Mouse (Mus musculus): Measurements from ENCODE around the gene Dhdds. TPM values are rescaled to one million over a fixed set of nuclear protein-coding genes. Genes with fewer than 3 reads are reported as not detected.

The Dhdds gene
- polyA plus RNA-seq, 1 experiment from 2014 or later = 23.1 TPM

DNA sequence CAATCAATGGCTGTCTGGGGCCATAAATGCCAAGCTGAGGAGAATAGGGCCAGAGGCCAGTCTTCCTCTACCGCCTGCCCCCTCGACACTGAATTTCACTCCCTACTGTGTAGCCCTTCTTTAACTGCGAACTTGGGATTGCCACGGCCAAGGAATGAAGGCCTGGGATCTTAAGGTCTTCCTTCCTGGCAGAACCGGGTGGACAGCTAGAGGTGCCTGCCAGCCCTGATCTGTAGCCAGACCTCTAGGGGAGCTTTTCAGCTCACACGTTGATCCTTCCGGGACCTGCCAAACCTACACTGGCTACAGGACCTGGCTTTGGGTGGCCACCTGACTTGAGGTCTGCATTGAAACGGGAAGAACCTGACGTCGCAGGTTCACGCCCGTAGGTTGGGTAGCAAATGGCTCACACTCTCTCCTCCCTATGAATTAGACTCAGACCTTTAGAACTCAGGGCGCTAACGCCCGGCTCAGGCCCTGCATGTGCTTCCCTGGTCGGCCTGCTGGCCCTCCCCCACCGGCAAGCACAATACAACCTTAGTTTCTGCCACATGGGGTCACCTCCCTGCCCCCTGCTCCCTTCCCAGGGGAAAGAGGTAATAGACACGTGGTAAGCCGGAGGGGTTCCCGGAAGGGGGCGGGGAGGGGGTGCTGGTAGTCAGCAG lies 16.6 kb upstream of the Dhdds start:
- Histone ChIP-seq H3K4me2 (replicated peaks; ENCODE audit: low read depth) (no peak overlapping the region), H3K4me3 (ENCODE audit: low read depth, low read length) (no peak overlapping the region), H3K27ac (replicated peaks) (no peak overlapping the region), H3K9me3 (ENCODE audit: control insufficient read depth, low read length) (no peaks in the 10 kb centered on the region), H3K9ac (ENCODE audit: low read length) (no peak overlapping the region), H3K27me3 (ENCODE audit: control insufficient read depth, insufficient read depth, low read length) (peaks cover 15% of the 10 kb centered on the region; the same call in 1 of the 2 replicates), H3K36me3 (ENCODE audit: control insufficient read depth, insufficient read depth, low read length) (no peaks in the 10 kb centered on the region), H3K4me1 (replicated peaks; ENCODE audit: control insufficient read depth, insufficient read depth) (no peaks in the 10 kb centered on the region)
- 10% methylated on average over 21 of the region's 21 CpGs for WGBS
- TF ChIP-seq CTCF (IDR thresholded peaks at IDR 0.05; ENCODE audit: low read depth) (no peak), EP300 (optimal IDR thresholded peaks at IDR 0.05) (no peak)
- DNase-seq (ENCODE audit: low spot score) (no peak), ATAC-seq (ENCODE audit: low FRiP score, low TSS enrichment) (no peak)

DNA sequence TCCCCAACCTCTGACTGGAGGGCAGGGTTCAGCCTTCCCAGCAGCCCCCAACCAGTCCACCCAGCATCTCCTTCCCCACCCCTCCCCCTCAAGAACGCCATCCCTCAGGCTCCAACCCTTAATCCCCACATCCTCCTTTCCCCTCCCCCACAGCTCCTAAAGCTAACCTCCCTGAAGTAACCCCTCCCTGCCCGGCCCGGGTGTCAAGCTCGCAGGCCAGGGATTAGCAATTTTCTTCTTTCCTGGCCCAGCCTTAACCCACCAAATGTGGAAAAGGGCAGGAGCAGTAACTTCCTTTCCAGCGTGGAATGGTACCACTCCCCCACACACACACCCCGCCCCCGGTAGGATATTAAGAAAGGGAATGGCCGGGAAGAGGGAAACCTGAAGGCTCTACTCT lies 16.0 kb upstream of the Dhdds start:
- no peak overlapping the region for H3K4me2 ChIP-seq (replicated peaks; ENCODE audit: low read depth)
- no peak overlapping the region for H3K27ac ChIP-seq (replicated peaks)
- no peaks in the 10 kb centered on the region for H3K4me1 ChIP-seq (replicated peaks; ENCODE audit: control insufficient read depth, insufficient read depth)
- H3K36me3 ChIP-seq (ENCODE audit: control insufficient read depth, insufficient read depth, low read length) = no peaks in the 10 kb centered on the region
- no peaks in the 10 kb centered on the region for H3K9me3 ChIP-seq (ENCODE audit: control insufficient read depth, low read length)
- ATAC-seq (ENCODE audit: low FRiP score, low TSS enrichment) = no peak
- TF ChIP-seq CTCF (IDR thresholded peaks at IDR 0.05; ENCODE audit: low read depth) (no peak), EP300 (optimal IDR thresholded peaks at IDR 0.05) (no peak)
- H3K27me3 ChIP-seq (ENCODE audit: control insufficient read depth, insufficient read depth, low read length) = peaks cover 15% of the 10 kb centered on the region; the same call in 1 of the 2 replicates
- H3K9ac ChIP-seq (ENCODE audit: low read length) = no peak overlapping the region
- no peak overlapping the region for H3K4me3 ChIP-seq (ENCODE audit: low read depth, low read length)
- no peak for DNase-seq (ENCODE audit: low spot score)
- 3% methylated on average over 8 of the region's 8 CpGs for WGBS

DNA sequence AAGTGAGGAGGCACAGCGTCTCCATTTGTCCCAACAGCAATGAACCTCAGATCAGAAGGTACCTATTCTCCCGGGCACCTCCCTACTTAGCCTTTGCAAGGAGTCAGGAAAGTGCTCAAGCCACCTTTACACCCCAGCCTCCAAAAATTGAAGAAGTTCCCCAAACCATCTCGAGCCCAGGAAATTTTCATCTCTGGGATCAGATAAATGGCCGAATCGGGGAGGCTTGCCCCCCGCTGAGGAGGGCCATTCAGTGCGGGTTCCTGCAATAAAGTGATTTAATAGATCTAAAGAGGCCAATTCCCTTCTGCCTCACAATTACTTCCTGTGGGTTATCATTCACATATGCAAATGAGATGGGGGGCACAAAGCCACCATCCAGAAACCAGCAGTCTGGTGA lies 15.5 kb upstream of the Dhdds start:
- H3K4me2 ChIP-seq (replicated peaks; ENCODE audit: low read depth) = no peak overlapping the region
- ATAC-seq (ENCODE audit: low FRiP score, low TSS enrichment) (no peak), DNase-seq (ENCODE audit: low spot score) (no peak)
- TF ChIP-seq CTCF (IDR thresholded peaks at IDR 0.05; ENCODE audit: low read depth) (no peak), EP300 (optimal IDR thresholded peaks at IDR 0.05) (no peak)
- H3K27ac ChIP-seq (replicated peaks) = no peak overlapping the region
- H3K27me3 ChIP-seq (ENCODE audit: control insufficient read depth, insufficient read depth, low read length) = peaks cover 15% of the 10 kb centered on the region; the same call in 1 of the 2 replicates
- no peaks in the 10 kb centered on the region for H3K36me3 ChIP-seq (ENCODE audit: control insufficient read depth, insufficient read depth, low read length)
- 17% methylated on average over 7 of the region's 7 CpGs for WGBS
- no peak overlapping the region for H3K4me3 ChIP-seq (ENCODE audit: low read depth, low read length)
- no peak overlapping the region for H3K9ac ChIP-seq (ENCODE audit: low read length)
- H3K4me1 ChIP-seq (replicated peaks; ENCODE audit: control insufficient read depth, insufficient read depth) = no peaks in the 10 kb centered on the region
- no peaks in the 10 kb centered on the region for H3K9me3 ChIP-seq (ENCODE audit: control insufficient read depth, low read length)

DNA sequence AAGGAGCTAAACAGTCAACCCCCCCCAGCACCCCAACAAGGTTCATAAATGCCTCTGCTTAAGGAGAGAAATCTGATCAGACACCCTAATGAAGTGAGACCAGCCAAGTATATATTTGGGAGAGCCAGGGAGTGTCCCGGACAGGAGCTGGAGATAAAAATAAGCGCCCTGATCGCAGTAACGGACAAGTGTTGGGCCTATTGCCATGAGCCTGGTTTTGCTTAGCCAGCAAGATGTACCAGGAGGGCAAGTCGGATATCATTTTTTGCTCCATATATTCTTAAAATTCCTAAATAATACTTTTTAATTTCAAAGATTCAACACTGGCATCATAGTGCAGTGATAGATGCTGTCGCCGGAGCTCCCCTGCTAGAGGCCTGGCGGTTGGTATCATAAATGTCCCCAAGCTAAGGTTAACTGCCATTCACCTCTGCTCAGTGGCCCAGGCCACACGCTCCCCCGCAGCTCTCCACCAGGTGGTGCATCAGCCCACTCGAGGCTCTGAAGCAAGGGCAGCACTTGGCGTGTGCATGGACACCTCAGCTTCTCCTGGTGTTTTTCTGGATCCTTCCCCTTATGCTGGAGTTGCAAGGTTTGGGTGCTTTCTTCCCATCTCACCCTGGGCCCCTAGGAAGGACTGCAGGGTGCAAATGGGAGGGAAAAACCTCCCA lies 12.3 kb upstream of the Dhdds start:
- no peak overlapping the region for H3K27ac ChIP-seq (replicated peaks)
- no peaks in the 10 kb centered on the region for H3K9me3 ChIP-seq (ENCODE audit: control insufficient read depth, low read length)
- H3K4me3 ChIP-seq (ENCODE audit: low read depth, low read length) = no peak overlapping the region
- H3K27me3 ChIP-seq (ENCODE audit: control insufficient read depth, insufficient read depth, low read length) = 0 out of 2 replicates have a peak, but pooled peaks cover 6% of the 10 kb centered on the region
- no peak overlapping the region for H3K4me2 ChIP-seq (replicated peaks; ENCODE audit: low read depth)
- DNase-seq (ENCODE audit: low spot score) (peak; percentile 45), ATAC-seq (ENCODE audit: low FRiP score, low TSS enrichment) (no peak)
- TF ChIP-seq CTCF (IDR thresholded peaks at IDR 0.05; ENCODE audit: low read depth) (peak; percentile 63), EP300 (optimal IDR thresholded peaks at IDR 0.05) (no peak)
- no peaks in the 10 kb centered on the region for H3K36me3 ChIP-seq (ENCODE audit: control insufficient read depth, insufficient read depth, low read length)
- WGBS = 48% methylated on average over 12 of the region's 12 CpGs
- no peak overlapping the region for H3K9ac ChIP-seq (ENCODE audit: low read length)
- H3K4me1 ChIP-seq (replicated peaks; ENCODE audit: control insufficient read depth, insufficient read depth) = no peaks in the 10 kb centered on the region

DNA sequence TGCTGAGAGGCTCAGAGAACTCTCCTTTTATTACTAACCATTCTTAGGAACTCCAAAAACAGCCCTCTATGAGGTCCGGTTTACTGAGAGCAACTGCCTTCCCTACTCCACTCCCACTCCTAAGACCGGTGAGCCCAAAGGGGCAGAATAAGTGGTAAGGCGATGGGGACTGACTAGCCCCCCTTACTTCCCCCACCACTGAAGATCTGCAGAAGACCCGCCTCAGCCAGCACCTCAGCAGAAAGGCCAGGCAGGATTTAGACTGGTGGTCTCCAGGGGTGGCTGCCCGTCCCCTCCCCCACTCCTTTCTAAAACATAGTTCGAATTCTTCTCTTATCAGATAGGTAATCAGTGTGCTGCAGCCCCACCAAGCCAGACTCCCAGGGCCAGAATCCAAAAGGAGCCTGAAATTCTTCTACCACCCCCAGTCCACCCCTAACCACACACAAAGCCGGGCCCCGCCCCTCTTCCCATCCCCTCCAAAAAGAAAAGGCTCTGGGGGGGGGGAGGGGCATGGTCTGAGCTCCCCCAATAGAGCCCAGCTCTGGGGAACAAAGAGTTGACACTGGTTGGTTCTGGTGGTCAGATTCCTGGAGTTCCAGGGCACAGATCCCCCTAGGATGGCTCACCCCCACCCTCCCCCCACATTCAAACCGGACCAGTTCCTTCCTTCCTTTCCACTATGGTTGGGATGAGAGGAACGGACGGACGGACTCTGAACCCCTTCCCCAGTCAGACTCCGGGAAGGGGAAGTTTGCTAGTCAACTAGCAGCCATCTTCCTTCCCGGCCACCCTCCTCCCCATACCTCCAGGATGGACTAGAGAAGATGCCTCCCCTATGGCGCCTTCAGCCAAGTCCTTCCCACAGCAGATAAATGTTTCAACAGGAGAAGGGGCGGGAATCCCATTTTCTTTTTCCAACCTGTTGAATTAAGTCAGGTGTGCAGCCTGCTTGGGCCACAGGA lies 11.0 kb upstream of the Dhdds start:
- WGBS = 12% methylated on average over 16 of the region's 16 CpGs
- ATAC-seq (ENCODE audit: low FRiP score, low TSS enrichment) (no peak), DNase-seq (ENCODE audit: low spot score) (no peak)

More for the DNA sequence above, 11.0 kb upstream of the Dhdds start:
- Histone ChIP-seq H3K9me3 (ENCODE audit: control insufficient read depth, low read length) (no peaks in the 10 kb centered on the region), H3K36me3 (ENCODE audit: control insufficient read depth, insufficient read depth, low read length) (no peaks in the 10 kb centered on the region), H3K4me3 (ENCODE audit: low read depth, low read length) (no peak overlapping the region), H3K27ac (replicated peaks) (no peak overlapping the region), H3K27me3 (ENCODE audit: control insufficient read depth, insufficient read depth, low read length) (no peaks in the 10 kb centered on the region), H3K4me1 (replicated peaks; ENCODE audit: control insufficient read depth, insufficient read depth) (no peaks in the 10 kb centered on the region), H3K9ac (ENCODE audit: low read length) (no peak overlapping the region), H3K4me2 (replicated peaks; ENCODE audit: low read depth) (no peak overlapping the region)
- TF ChIP-seq CTCF (IDR thresholded peaks at IDR 0.05; ENCODE audit: low read depth) (no peak), EP300 (optimal IDR thresholded peaks at IDR 0.05) (no peak)

All from stomach, postnatal 0 days (tissue).